Mouse (Mus musculus) G1E-ER4 (cell line): Measurements from ENCODE around the gene Fshr. TPM values are rescaled to one million over a fixed set of nuclear protein-coding genes. Genes with fewer than 3 reads are reported as not detected.

ENCODE experiments used
- GATA1 ChIP-seq: IDR thresholded peaks from one replicate; pipeline ENCODE4 v1.8.0; 2012; ENCODE audit warnings: low read length, inconsistent platforms
- polyA plus RNA-seq: library from polyadenylated mRNA; stranded (reverse); fragments of >175 nt; gene quantifications from 2 replicates; pipeline ENCODE4 v1.2.3, GENCODE M21; 2012

The Fshr gene
- polyA plus RNA-seq = not detected in 2 replicates

- no peak for TF ChIP-seq GATA1
These were observed at the start of gene Fshr for GRCm38 (mm10) chr17:89200575-89200974. Gene Fshr (minus strand): TSS chr17:89200675.

- no peak for TF ChIP-seq GATA1
These were observed 1.7 kb upstream of the Fshr start for GRCm38 (mm10) chr17:89202181-89202580.

GRCm38 (mm10) chr17:89173545-89173944 lies 26.9 kb downstream of the Fshr start:
- TF ChIP-seq GATA1 = no peak

DNA sequence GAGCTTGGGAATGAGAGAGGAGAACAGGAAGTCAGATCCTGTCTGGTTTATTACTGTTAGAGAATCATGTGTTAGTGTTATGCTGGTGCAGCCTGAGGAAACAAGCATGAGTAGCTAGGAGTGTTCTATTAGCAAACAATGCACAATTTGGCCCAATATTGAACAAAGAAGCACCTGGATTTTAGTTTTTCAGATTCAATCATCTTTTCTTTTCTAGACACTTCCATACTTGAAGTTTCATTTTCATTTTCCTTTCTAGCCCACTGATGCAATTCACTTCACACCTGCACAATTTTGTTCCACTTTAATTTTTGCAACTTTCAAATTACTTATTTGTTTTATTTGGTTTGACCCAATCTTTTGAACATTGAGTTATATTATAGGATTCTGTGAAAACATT lies 35.7 kb downstream of the Fshr start:
- TF ChIP-seq GATA1 = no peak

DNA sequence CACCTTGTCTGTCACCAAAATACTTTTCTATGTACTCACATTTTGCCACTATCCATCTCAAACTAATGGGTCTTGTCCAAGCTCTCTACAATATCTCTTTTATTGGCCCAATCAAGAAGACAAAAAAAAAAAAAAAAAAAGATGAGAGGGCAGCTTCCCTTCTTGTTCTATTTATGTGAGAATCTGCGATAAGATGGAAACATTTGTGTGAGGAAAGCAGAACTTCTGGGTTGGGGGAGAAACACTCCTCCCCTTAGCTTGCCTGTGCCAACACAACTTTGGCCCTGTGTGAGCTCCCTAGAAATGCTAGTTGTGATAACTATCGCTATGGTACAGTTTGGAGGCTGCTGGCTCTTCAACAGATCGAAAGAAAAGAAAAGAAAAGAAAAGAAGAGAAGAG lies 38.0 kb downstream of the Fshr start:
- TF ChIP-seq GATA1 = no peak

GRCm38 (mm10) chr17:89144806-89145205 lies 55.7 kb downstream of the Fshr start:
- TF ChIP-seq GATA1 = no peak

- no peak for TF ChIP-seq GATA1
These were observed 80.5 kb downstream of the Fshr start for GRCm38 (mm10) chr17:89120023-89120422.

DNA sequence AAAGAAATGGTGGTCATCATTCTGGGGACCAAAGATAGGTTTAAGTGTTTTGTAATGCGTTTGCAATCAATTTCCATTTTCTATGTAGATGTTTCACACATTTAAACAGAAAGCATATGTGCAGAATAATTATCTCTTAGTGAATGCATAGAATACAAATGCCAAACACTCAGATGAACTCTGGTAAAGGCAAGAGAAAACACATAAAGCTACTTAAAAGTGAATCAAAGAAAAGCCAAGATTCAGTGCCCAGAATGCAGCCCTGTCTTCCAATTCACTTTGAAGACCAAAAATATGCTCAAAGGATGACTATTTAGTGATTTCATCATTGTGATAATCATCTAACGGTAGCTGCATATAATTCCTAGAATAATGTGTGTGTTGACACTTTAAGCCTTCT lies 81.2 kb downstream of the Fshr start:
- TF ChIP-seq GATA1 = no peak

- no peak for TF ChIP-seq GATA1
These were observed 86.5 kb downstream of the Fshr start for GRCm38 (mm10) chr17:89113944-89114343.

- TF ChIP-seq GATA1 = no peak
These were observed 99.6 kb downstream of the Fshr start for GRCm38 (mm10) chr17:89100719-89101350.

- TF ChIP-seq GATA1 = no peak
These were observed 110.6 kb downstream of the Fshr start for GRCm38 (mm10) chr17:89089692-89090475.

DNA sequence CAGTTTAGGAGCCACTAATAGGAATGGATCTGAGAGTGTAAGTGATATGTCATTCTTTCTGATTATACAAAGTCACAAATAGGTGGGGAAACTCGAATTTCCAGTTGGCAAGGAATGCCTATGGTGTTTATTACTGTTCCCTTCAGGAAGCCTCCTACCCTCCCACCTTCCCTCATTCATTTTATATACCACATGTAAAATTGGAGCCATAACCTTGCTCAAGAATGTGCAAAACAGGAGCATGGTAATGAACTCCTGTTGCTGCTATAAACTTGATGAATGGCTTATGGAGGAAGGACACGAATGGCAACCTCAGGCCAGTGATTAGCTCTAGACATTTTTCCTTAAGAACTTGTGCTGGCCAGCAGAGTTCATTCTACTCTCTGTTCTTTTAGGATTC lies 117.6 kb downstream of the Fshr start:
- TF ChIP-seq GATA1 = no peak

DNA sequence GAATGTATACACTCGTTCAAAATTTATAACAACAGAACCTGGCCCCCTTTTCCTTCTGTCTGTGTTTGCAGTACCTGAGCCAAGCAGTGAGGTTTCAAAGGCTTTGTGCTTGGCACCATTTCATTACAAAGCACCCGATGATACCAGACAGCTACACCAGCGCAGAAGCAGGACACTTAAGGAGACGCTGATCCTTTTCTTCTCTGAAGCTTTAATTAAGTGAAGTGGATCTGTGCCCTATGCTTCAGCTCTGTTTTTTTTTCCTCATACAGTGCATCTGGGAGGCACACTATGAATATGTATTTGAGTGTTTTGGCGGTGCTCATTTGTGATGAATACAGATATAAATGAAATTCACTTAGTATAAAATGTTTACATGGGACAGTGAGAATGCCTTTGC lies 120.8 kb downstream of the Fshr start:
- no peak for TF ChIP-seq GATA1

DNA sequence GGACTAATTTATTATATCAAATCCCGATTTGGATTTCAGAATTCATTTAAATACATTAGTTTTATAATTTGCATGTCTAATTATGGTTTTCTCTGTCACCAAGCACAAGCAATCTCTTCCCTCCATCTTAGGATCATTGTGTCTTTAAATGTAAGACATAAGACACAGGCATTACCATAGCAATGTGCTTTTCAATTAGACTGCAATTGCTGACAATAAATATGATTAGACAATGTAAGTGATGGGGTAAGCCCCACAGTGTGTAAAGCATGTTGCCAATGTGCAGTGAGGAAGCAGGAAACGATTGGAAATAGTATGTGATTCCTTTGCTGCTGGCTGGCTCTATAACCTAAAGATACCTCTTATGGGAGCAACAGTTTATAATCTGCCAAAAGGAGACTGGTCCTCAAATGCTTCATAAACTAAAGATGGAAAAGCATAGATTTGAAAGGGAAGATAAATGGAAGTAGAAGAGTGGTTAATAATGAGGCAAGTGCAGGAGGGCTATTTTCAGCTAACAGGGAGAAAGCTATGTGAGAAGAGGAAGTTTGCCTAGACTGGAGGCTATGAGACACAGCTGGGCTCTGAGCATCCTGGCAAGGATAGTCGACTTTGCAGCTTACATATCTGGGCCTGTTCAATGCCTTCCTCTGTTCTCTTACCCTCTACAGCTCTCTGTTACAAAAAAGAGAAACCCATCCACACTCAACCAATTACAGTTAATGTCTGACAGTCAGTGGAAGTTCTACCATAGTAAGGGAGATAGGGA lies 136.0 kb downstream of the Fshr start:
- no peak for TF ChIP-seq GATA1

DNA sequence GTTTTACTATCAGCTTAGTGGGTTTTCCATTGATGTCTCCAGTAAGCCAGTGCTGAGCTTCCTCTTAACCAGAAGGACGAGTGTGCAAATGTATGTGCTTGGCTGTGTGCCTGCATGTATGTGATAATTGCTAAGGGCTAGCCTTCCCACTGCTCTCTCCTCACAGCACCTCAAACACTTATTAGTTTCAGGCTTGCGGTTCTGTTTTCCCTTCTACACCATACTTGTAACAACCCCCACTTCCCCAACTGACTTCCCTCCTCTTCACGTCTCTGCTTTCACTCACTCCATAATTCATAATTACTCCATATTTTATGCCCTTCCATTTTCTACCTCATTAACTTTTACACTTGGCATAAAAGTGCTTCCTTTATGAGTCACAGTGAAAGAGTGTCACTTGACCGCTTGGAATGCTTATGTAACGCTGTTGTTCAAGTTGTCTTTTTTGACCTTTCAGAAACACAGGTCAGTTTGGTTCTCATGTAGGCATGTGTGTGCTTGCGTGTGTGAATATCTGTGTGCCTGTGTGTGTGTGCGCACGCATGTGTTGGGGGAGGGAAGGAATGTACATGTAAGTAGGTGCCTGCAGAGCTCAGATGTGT lies 138.0 kb downstream of the Fshr start:
- no peak for TF ChIP-seq GATA1

- no peak for TF ChIP-seq GATA1
These were observed 149.4 kb downstream of the Fshr start for GRCm38 (mm10) chr17:89051031-89051563.
